Mouse (Mus musculus) gastrocnemius, postnatal 36 days (tissue): ENCODE measurements around the gene Xirp1. TPM values are rescaled to one million over a fixed set of nuclear protein-coding genes. Genes with fewer than 3 reads are reported as not detected.

Experiments
- DNase-seq, 2 experiments: peaks; one replicate each; pipeline ENCODE4 v3.0.0; 2022
- intact Hi-C: fragments of 180-260 bp; cut with DNase I; formaldehyde crosslinking; loops from one replicate; pipeline ENCODE4 v1.15.1; 2025
- long read RNA-seq, 2 experiments: library from polyadenylated mRNA; stranded (forward); transcript quantifications; one replicate each; pipeline ENCODE4 v2.0.0; 2021
- total RNA-seq, 2 experiments: library from RNA; stranded (reverse); gene quantifications; 2 replicates each; pipeline ENCODE4 v1.2.3; 2021

The Xirp1 gene
- 100 to 1,000 TPM in 1 of 2 experiments, 10 to 100 TPM in 1; 96.9 to 125 TPM for total RNA-seq
- long read RNA-seq, experiment 1, full-length matches to known transcripts, result 3 of 37 reads
- long read RNA-seq, experiment 1, partial matches to known transcripts, result 6 of 37 reads
- long read RNA-seq, experiment 1, other reads (novel, unspliced or antisense), result 28 of 37 reads
- long read RNA-seq, experiment 2, full-length matches to known transcripts, result 7 of 52 reads
- long read RNA-seq, experiment 2, partial matches to known transcripts, result 10 of 52 reads
- long read RNA-seq, experiment 2, other reads (novel, unspliced or antisense), result 35 of 52 reads

- intact Hi-C loops, result no loop called here
- no peak for DNase-seq
Observed at GRCm38 (mm10) chr9:120023086-120023811, at the start of gene Xirp1. Gene Xirp1 (minus strand): TSS chr9:120023598.

- DNase-seq, result peak; percentile 79 to 84
- intact Hi-C loops, result loop anchor here (2.0 kb wide), 1 partner anchor 44 kb away; no protein-coding TSS in a partner anchor
Observed at GRCm38 (mm10) chr9:120073169-120073568, 49.8 kb upstream of the Xirp1 start.

DNA sequence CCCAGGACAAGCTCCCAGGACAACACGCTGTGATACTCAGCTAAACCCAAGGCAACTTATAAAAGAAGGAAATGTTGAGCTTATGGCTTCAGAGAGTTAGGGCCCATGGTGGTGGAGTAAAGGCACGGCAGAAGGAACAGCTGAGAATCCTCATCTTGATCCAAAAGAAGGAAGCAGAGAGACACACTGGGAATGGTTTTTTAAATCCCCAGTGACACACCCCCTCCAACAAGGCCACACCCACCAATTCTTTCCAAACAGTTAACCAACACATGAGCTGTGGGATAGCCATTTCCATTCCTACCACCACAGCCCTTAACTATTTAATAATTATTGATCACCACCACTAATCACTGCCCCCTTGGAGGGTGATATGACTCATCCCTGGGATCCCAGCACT lies 47.9 kb upstream of the Xirp1 start:
- no peak for DNase-seq
- intact Hi-C loops, result no loop called here

DNA sequence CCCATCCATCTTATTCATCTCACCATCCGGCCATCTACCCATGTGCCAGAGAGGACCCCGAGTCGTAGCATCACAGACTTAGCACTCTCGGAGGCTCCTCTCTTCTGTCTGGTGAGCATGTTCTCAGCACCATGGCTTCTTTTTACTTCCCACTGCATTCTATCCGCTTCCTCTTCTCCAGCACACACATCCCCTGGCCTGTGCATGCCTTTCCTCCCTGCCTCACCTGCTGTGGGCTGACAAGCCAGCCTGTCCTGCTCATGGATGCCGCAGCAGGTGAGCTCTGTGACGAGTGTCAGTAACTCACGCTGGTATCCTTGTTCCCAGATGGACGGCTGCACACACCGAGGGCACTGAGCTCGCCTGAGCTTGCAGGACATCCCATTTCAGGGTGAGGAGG lies 46.4 kb upstream of the Xirp1 start, which contains the start of gene Cx3cr1:
Gene Cx3cr1 (minus strand): TSS at position 101 of the 400 bp plus-strand sequence.
- DNase-seq, result no peak
- intact Hi-C loops, result no loop called here

- DNase-seq, result no peak
- intact Hi-C loops, result no loop called here
Observed at GRCm38 (mm10) chr9:120068047-120068446, 44.6 kb upstream of the Xirp1 start.

- no peak for DNase-seq
- intact Hi-C loops, result no loop called here
Observed at GRCm38 (mm10) chr9:120067609-120068008, 44.2 kb upstream of the Xirp1 start.

DNA sequence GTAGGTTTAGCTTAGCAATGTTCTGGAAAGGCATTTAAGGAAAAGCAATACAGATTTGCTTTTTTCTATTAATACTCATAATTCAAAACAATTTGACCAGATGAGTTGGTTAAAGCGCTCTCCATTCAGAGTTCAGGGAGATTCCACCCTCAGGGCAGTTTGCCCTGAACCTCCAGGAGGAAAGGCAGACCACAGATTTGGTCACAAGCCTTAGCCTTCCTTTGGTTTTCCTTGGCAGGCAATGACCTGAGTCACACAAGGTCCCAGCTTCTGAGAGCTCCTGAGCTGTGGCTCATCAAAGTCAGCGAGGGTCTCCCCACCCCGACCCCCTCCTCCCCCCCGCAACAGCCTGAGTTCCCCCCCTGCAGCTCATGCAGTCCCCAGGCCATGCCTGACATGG lies 40.9 kb upstream of the Xirp1 start:
- intact Hi-C loops, result no loop called here

DNA sequence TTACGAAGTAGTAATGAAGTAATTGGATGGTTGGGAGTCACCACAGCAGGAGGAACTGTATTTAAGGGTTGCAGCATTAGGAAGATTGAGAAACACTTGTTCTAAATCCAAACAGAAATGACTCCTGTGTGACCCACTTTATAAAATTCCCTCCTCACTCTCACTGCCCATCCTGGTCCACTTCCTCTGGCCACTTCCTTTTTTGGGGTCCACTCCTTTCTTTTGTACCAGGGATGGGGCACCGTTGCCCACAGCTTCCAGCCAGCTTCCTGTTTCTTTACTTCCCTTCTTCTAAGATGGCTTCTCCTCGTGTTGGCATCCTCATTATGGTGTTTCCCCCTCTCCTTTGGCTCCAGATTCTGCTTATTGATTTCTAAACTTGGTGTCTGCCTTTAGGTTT lies 35.3 kb upstream of the Xirp1 start:
- intact Hi-C loops, result no loop called here
- no peak for DNase-seq

More for the DNA sequence above, 40.9 kb upstream of the Xirp1 start:
- DNase-seq, result no peak

- DNase-seq, result no peak
- intact Hi-C loops, result no loop called here
Observed at GRCm38 (mm10) chr9:120056201-120056600, 32.8 kb upstream of the Xirp1 start.

DNA sequence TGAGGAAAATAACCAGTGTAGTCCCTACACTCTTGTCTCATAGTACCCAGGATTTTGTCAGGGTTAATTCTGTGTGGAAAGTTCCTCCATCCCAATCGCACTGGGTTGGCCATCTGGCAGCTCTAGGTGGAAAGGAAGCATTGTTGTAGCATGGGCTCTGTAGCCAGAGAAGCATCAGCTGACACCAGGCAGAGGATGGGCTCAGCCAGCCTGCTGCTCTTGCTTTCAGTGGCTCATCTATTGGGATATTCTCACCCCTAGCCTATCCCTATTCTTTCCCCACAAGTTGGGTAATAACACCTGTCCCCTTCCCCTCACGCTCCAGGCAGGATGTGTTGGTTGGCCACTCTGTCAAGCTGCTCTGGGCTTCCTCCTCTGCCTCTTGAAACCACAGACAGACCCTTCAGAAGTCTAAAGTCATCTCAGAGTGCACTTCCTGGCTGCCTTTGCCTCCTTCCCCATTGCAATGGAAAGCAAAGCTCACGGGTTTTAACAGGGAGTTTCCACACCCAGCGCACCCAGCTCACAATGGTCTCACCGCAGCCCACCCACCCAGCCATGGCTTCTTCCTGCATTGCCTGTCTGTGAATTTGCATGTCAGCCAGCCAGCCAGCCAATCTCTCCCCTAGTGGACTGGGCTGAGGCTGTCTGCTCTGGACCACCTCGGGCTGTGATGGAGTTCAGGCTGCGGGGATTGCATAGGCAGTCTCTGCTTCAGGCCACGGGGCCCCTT lies 31.3 kb upstream of the Xirp1 start:
- intact Hi-C loops, result no loop called here
- DNase-seq, result no peak

GRCm38 (mm10) chr9:120049407-120049806 lies 26.0 kb upstream of the Xirp1 start:
- intact Hi-C loops, result no loop called here

DNA sequence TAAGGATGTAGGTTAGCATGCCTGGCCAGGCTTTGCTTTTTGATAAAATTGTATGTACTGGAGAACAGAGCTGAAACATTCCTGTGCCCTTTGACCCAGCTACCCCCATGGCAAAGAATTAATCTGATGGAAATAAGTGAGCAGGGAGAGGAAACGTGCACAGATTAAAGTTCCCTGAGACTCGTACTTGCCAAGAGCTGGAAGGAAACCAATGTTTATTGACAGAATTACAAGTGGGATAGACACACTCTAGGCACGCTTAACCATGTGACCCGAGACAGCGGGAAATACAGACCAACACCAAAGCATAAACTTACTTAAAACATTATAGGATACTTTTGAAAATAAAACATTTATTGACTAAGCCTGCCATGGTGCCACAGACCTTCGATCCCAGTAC lies 25.1 kb upstream of the Xirp1 start:
- intact Hi-C loops, result no loop called here
- no peak for DNase-seq

More at GRCm38 (mm10) chr9:120049407-120049806, 26.0 kb upstream of the Xirp1 start:
- DNase-seq, result no peak

DNA sequence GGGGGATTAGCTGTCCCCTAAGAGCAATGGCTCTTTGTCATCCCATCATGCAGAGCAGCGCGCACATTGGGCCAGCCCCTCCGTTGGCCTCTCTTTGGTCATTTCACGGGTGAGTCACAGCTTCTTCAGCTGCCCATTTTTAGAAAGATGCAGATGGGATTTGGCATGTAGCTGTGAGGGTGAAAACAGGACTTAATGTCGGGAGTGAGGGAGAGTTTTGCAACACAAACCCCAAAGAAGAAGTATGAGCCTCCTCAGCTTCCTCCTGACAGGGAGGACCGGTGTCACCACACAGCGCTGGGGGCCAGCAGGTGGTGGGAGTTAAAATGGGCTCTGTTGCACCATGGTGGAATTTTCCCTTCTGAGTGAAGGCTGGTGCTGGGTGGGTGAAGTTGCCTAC lies 19.7 kb upstream of the Xirp1 start:
- no peak for DNase-seq
- intact Hi-C loops, result no loop called here

- no peak for DNase-seq
- intact Hi-C loops, result no loop called here
Observed at GRCm38 (mm10) chr9:120037414-120037813, 14.0 kb upstream of the Xirp1 start.

DNA sequence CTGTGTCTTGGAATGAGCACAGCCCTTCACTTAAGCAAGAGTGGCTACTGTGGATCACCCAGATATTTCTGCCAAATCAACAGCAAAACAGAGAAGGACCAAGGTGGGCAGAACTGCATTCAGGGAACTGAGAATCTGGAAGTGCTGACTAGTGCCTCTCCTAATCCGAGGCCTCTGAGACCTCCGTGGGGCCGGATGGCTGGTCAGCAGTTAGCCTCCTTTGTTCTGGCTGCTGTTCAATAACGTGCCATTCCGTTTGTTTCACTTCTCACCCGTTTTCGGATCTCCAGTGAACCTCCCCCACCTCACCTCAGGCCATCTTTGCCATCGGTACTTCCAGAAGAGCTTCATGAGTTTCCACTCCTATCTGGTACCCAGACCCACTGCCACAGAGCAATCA lies 11.0 kb upstream of the Xirp1 start:
- intact Hi-C loops, result no loop called here

GRCm38 (mm10) chr9:120032710-120033109 lies 9.3 kb upstream of the Xirp1 start:
- intact Hi-C loops, result no loop called here
- no peak for DNase-seq

More for the DNA sequence above, 11.0 kb upstream of the Xirp1 start:
- no peak for DNase-seq

DNA sequence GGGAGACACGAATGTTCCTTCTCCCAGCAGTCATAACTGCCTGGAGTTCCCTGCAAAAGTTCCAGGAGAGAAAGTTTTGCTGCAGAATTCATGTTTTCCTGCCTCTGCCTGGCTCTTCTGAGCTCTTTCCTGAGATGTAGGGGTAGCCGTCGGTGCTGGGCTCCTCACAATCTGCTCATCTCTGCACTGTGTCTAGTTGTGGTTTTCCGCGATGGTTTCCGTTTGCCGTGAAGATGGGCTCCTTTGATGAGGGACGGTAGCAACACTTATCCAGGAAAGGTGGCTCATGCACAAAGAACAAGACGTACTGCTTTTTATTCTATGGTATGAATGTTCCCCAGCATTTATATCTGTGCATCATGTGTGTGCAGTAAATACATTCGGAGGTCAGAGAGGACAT lies 7.0 kb upstream of the Xirp1 start:
- intact Hi-C loops, result no loop called here
- no peak for DNase-seq

DNA sequence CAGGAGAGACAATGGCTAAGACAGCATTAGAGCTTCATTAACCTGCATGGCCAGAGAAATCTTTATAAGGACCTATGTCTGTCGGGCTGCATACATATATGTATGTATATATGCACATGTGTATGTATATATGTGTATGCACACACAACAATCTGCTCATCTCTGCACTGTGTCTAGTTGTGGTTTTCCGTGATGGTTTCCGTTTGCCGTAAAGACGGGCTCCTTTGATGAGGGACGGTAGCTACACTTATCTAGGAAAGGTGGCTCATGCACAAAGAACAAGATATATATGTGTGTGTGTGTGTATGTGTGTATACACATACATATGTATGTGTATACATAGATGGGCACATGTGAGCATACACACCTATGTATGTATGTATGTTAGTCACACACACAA lies 6.5 kb upstream of the Xirp1 start:
- no peak for DNase-seq
- intact Hi-C loops, result loop anchor here (2.0 to 5.0 kb wide), 2 partner anchors 43 to 67 kb away; no protein-coding TSS in a partner anchor

DNA sequence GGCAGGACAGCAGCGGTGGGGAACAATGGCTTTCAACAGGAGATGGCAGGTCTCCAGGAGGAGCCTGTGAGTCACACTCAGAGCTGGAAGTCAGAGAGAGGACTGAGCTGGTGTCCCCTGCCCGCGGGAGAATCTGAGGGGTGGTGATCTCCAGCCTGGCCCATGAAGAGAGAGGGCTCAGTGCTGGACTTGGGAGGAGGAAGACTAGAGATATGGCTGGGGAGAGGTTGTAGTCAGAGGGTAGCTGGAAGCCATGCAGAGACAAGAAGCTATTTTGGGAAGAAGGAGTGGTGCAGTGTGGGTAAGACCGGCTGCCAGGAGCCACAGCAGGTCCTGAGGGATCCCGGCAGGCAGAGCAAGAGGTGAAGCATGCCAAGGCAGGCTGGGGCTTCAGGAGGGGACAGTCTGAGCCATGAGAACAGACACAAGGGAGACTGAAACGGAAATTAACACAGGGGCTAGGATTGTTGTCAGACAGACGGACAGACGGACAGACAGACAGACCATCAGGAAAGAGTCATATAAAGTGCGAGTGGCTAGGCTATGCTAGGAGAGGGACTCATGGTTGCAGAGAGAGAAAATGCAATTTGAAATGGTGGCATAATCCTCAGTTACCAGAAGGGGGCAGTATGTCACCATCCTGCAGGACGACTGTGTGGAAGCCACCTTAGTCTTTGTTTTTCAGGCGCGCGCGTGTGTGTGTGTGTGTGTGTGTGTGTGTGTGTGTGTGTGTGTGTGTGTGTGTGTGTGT lies 4.2 kb upstream of the Xirp1 start:
- peak; percentile 40 to 59 for DNase-seq
- intact Hi-C loops, result loop anchor here (2.0 to 5.0 kb wide), 2 partner anchors 45 to 70 kb away; no protein-coding TSS in a partner anchor

DNA sequence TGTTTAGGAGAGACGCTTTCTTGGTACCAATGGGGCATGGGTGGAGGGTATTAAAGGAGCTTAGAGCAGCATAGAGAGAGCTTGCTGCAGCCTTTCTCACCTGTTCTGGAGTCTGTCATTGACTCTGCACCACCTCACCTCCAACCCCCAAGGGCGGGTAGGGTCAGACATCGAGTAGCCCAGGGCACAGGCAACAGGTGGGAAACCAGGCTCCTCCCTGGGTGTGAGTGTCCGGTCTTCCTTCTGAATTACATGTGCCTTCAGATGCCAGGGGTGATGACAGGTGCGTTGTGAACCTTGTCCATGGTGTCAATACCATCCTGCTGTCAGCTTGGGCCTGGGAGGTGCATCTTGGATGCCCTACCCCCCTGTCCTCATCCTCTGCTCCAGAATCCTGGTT lies 1.2 kb upstream of the Xirp1 start:
- DNase-seq, result no peak
- intact Hi-C loops, result loop anchor here (5.0 kb wide), 1 partner anchor 73 kb away; no protein-coding TSS in a partner anchor
